In the genomic region with DNA sequence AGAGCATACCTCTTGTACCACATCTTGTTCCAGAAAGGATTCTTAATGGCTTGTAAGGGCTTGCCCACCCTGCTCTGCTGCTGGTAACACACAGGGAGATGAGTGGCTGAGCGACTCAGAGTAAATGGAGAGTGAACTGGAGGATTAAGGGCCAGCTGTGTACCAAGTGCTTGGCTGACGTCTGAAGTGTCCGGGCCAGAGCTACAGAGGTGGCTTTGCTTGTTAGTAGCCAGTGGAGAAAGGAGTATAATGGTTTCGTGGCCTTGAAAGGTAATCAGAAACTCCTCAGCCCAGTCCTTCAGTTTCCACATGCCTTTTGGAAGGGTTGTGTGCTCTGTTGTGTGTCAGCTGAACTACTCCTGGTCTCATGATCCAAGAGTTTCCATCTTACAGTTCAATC, we compare ENCODE assay signal across 19 mouse cellular contexts. TPM values are rescaled to one million over a fixed set of nuclear protein-coding genes. Genes with fewer than 3 reads are reported as not detected.
DNase-seq lines count a peak whose midpoint lies in the region; ATAC-seq and TF ChIP-seq lines count a peak whose summit lies in the region.
"Had no signal": no experiment of that assay in that cellular context is flagged by ENCODE, and none has a peak within 500 bp of the region (broad histone marks: within the 10 kb centered on the region; RNA-seq: fewer than 3 reads in every experiment).

No protein-coding gene starts in this region.

- no peaks in the 10 kb centered on the region for H3K27me3 ChIP-seq in kidney, postnatal 0 days (ENCODE audit: insufficient read depth, low read length)
- H3K27me3 ChIP-seq in kidney, embryonic 14.5 days (ENCODE audit: control insufficient read depth, insufficient read depth, low read length), result no peaks in the 10 kb centered on the region
- H3K27me3 ChIP-seq in embryonic facial prominence, embryonic 14.5 days (replicated peaks; ENCODE audit: control insufficient read depth, insufficient read depth, low read length), result no peaks in the 10 kb centered on the region
- H3K27me3 ChIP-seq: forebrain, embryonic 15.5 days; limb, embryonic 15.5 days; midbrain, embryonic 15.5 days; Patski had no signal

- TF ChIP-seq CTCF in kidney, postnatal 0 days (IDR thresholded peaks at IDR 0.05; ENCODE audit: low read depth), result no peak

- H3K27ac ChIP-seq in kidney, postnatal 0 days, result peak overlapping the region; percentile 8; the same call in 1 of the 2 replicates
- no peak overlapping the region for H3K27ac ChIP-seq in kidney, embryonic 14.5 days (ENCODE audit: low read depth, low read length)
- H3K27ac ChIP-seq in ES-E14 (ENCODE audit: insufficient read depth, low read depth, low read length, poor library complexity, severe bottlenecking), result no peak overlapping the region
- H3K27ac ChIP-seq in embryonic facial prominence, embryonic 14.5 days (replicated peaks; ENCODE audit: low read depth, low read length), result no peak overlapping the region; the same call in 1 of the 2 replicates
- H3K27ac ChIP-seq: forebrain, embryonic 15.5 days; hindbrain, postnatal 0 days; limb, embryonic 15.5 days; midbrain, embryonic 15.5 days had no signal

- WGBS in kidney, postnatal 0 days, result 47% methylated on average over 4 of the region's 4 CpGs
- WGBS in kidney, embryonic 14.5 days, result 67% methylated on average over 4 of the region's 4 CpGs
- WGBS in embryonic facial prominence, embryonic 14.5 days, result 39% methylated on average over 4 of the region's 4 CpGs

- no peaks in the 10 kb centered on the region for H3K9me3 ChIP-seq in kidney, postnatal 0 days (replicated peaks; ENCODE audit: low read length)
- H3K9me3 ChIP-seq in kidney, embryonic 14.5 days (ENCODE audit: control insufficient read depth, low read length), result no peaks in the 10 kb centered on the region
- H3K9me3 ChIP-seq in ES-E14 (ENCODE audit: control insufficient read depth, insufficient read depth, low read depth, low read length), result no peaks in the 10 kb centered on the region
- no peaks in the 10 kb centered on the region for H3K9me3 ChIP-seq in embryonic facial prominence, embryonic 14.5 days (ENCODE audit: control insufficient read depth, low read length)
- H3K9me3 ChIP-seq: forebrain, embryonic 15.5 days; limb, embryonic 15.5 days; midbrain, embryonic 15.5 days had no signal

- H3K36me3 ChIP-seq in kidney, postnatal 0 days (ENCODE audit: insufficient read depth, low read length), result no peaks in the 10 kb centered on the region
- no peaks in the 10 kb centered on the region for H3K36me3 ChIP-seq in kidney, embryonic 14.5 days (ENCODE audit: control insufficient read depth, insufficient read depth, low read length)
- no peaks in the 10 kb centered on the region for H3K36me3 ChIP-seq in ES-E14 (ENCODE audit: control insufficient read depth, insufficient read depth, low read length, poor library complexity, severe bottlenecking)
- H3K36me3 ChIP-seq in embryonic facial prominence, embryonic 14.5 days (ENCODE audit: control insufficient read depth, insufficient read depth, low read length), result no peaks in the 10 kb centered on the region
- H3K36me3 ChIP-seq: forebrain, embryonic 15.5 days; limb, embryonic 15.5 days; midbrain, embryonic 15.5 days had no signal

- no peak overlapping the region for H3K9ac ChIP-seq in kidney, postnatal 0 days (ENCODE audit: low read depth, low read length)
- no peak overlapping the region for H3K9ac ChIP-seq in kidney, embryonic 14.5 days (ENCODE audit: low read depth, low read length)
- 0 out of 2 replicates have a peak overlapping the region, but pooled peaks have one; percentile 31 for H3K9ac ChIP-seq in ES-E14 (ENCODE audit: insufficient read depth, low read depth, low read length, poor library complexity, severe bottlenecking)
- H3K9ac ChIP-seq in embryonic facial prominence, embryonic 14.5 days (ENCODE audit: low read depth, low read length), result no peak overlapping the region
- H3K9ac ChIP-seq: forebrain, embryonic 15.5 days; limb, embryonic 15.5 days; midbrain, embryonic 15.5 days had no signal

- no peak for ATAC-seq in kidney, postnatal 0 days (replicated peaks; ENCODE audit: low FRiP score, low read depth)
- ATAC-seq in kidney, embryonic 14.5 days (ENCODE audit: low FRiP score, low TSS enrichment), result no peak
- peak; percentile 66; the same call in 1 of the 2 replicates for ATAC-seq in embryonic facial prominence, embryonic 14.5 days (ENCODE audit: low read depth)
- ATAC-seq: activated CD4-positive, CD25-positive, alpha-beta regulatory T cell, adult 4 months; forebrain, embryonic 15.5 days; hindbrain, postnatal 0 days; midbrain, embryonic 15.5 days; Patski had no signal

- H3K4me2 ChIP-seq in kidney, postnatal 0 days (ENCODE audit: low read length), result no peak overlapping the region
- H3K4me2 ChIP-seq in kidney, embryonic 14.5 days (replicated peaks; ENCODE audit: low read depth, low read length), result no peak overlapping the region
- H3K4me2 ChIP-seq in embryonic facial prominence, embryonic 14.5 days (ENCODE audit: low read depth, low read length), result no peak overlapping the region
- H3K4me2 ChIP-seq: forebrain, embryonic 15.5 days; limb, embryonic 15.5 days; midbrain, embryonic 15.5 days had no signal

- in situ Hi-C loops in ES-E14 (cut with MboI; ENCODE audit: low sequenced_read_pairs in 2 of 2, unreplicated experiment in 2 of 2), result no loop called here

- no peak overlapping the region for H3K4me3 ChIP-seq in kidney, postnatal 0 days (replicated peaks; ENCODE audit: low read depth, low read length)
- H3K4me3 ChIP-seq in kidney, embryonic 14.5 days (ENCODE audit: low read length), result no peak overlapping the region
- no peak overlapping the region for H3K4me3 ChIP-seq in ES-E14 (ENCODE audit: insufficient read depth in 1 of 2, low read depth in 1 of 2, low read length in 2 of 2, poor library complexity in 1 of 2, severe bottlenecking in 1 of 2)
- H3K4me3 ChIP-seq in embryonic facial prominence, embryonic 14.5 days (ENCODE audit: low read depth, low read length), result no peak overlapping the region
- H3K4me3 ChIP-seq: erythroblast, embryonic 14.5 days; forebrain, embryonic 15.5 days; limb, embryonic 15.5 days; midbrain, embryonic 15.5 days had no signal

- H3K4me1 ChIP-seq in kidney, postnatal 0 days (replicated peaks; ENCODE audit: insufficient read depth, low read length), result peaks cover 9% of the 10 kb centered on the region
- H3K4me1 ChIP-seq in kidney, embryonic 14.5 days (ENCODE audit: control insufficient read depth, insufficient read depth, low read length), result peaks cover 7% of the 10 kb centered on the region
- H3K4me1 ChIP-seq in ES-E14 (ENCODE audit: control insufficient read depth in 2 of 2, insufficient read depth in 2 of 2, low read length in 2 of 2, poor library complexity in 1 of 2), result peaks cover 6 to 8% of the 10 kb centered on the region in 2 experiments
- H3K4me1 ChIP-seq in embryonic facial prominence, embryonic 14.5 days (ENCODE audit: control insufficient read depth, insufficient read depth, low read length), result peaks cover 6% of the 10 kb centered on the region

- no peak for DNase-seq in kidney, postnatal 0 days (ENCODE audit: low spot score)
- DNase-seq in ES-E14 (ENCODE audit: low read depth, low spot score), result no peak
- DNase-seq in embryonic facial prominence, embryonic 14.5 days (ENCODE audit: low spot score), result peak; percentile 54
- DNase-seq in lung, postnatal 36 days, result peak; percentile 66
- DNase-seq in right cerebral cortex, postnatal 14 days, result no peak
- DNase-seq in spleen, postnatal 10 days (ENCODE audit: low spot score in 2 of 2), result no peak
- DNase-seq: adrenal gland, postnatal 36 days; B cell, adult 2 months; cerebellum, adult 9-11 months; heart, adult 18-20 months; kidney, adult 8-10 months had no signal

TF ChIP-seq in ES-E14, 5 proteins besides CTCF, POLR2A, EP300 and RAD21:
- TF ChIP-seq MAFK (IDR thresholded peaks at IDR 0.05; ENCODE audit: insufficient read depth, low read depth, low read length), result no peak
- no peak for TF ChIP-seq CHD2 (IDR thresholded peaks at IDR 0.05; ENCODE audit: low read depth, low read length)
- no peak for TF ChIP-seq ZC3H11A (IDR thresholded peaks at IDR 0.05; ENCODE audit: borderline replicate concordance, low read depth, low read length)
- TF ChIP-seq ZNF384 (IDR thresholded peaks at IDR 0.05; ENCODE audit: low read depth, low read length), result no peak
- no peak for TF ChIP-seq HCFC1 (IDR thresholded peaks at IDR 0.05; ENCODE audit: borderline replicate concordance, insufficient read depth, low read length)

RNA-seq across cellular contexts. Expression of a gene that starts 6.3 kb away (rescaled TPM):
- 28.1 and 31.8 TPM in 2 replicates for polyA plus RNA-seq in kidney, postnatal 0 days (2015; fragmentation: Nextera tagmentation; extraction: Ambion mirVana)
- 21.0 and 26.7 TPM in 2 replicates for polyA plus RNA-seq in kidney, embryonic 14.5 days (2014; fragmentation: Nextera tagmentation; extraction: Ambion mirVana)
- 17.0 and 18.2 TPM in 2 replicates for total RNA-seq in ES-E14 (2012; rRNA removed)
- 22.5 and 24.4 TPM in 2 replicates for polyA plus RNA-seq in embryonic facial prominence, embryonic 14.5 days (2014; fragmentation: Nextera tagmentation; extraction: Ambion mirVana)

RNA-seq across cellular contexts. Expression of a gene that starts 33.2 kb away (rescaled TPM):
- polyA plus RNA-seq in kidney, postnatal 0 days (2015; fragmentation: Nextera tagmentation; extraction: Ambion mirVana), result 4.0 and 4.2 TPM in 2 replicates
- 2.2 and 4.3 TPM in 2 replicates for polyA plus RNA-seq in kidney, embryonic 14.5 days (2014; fragmentation: Nextera tagmentation; extraction: Ambion mirVana)
- 1.0 and 1.2 TPM in 2 replicates for total RNA-seq in ES-E14 (2012; rRNA removed)
- 5.8 and 6.5 TPM in 2 replicates for polyA plus RNA-seq in embryonic facial prominence, embryonic 14.5 days (2014; fragmentation: Nextera tagmentation; extraction: Ambion mirVana)

RNA-seq across cellular contexts. Expression of a gene that starts 39.0 kb away (rescaled TPM):
- 33.6 and 41.1 TPM in 2 replicates for polyA plus RNA-seq in kidney, postnatal 0 days (2015; fragmentation: Nextera tagmentation; extraction: Ambion mirVana)
- 42.2 and 45.9 TPM in 2 replicates for polyA plus RNA-seq in kidney, embryonic 14.5 days (2014; fragmentation: Nextera tagmentation; extraction: Ambion mirVana)
- 83.1 and 92.9 TPM in 2 replicates for total RNA-seq in ES-E14 (2012; rRNA removed)
- polyA plus RNA-seq in embryonic facial prominence, embryonic 14.5 days (2014; fragmentation: Nextera tagmentation; extraction: Ambion mirVana), result 40.6 and 44.7 TPM in 2 replicates

Comparison
In these comparisons a context has a peak if more than half of its experiments do, and no peak if none do; other contexts are left out.
1. DNase-seq: peak in embryonic facial prominence, embryonic 14.5 days (single experiment) and lung, postnatal 36 days (single experiment); none in kidney, postnatal 0 days (single experiment), ES-E14 (single experiment), right cerebral cortex, postnatal 14 days (single experiment) and spleen, postnatal 10 days (0 of 2).